Mouse (Mus musculus): Measurements from ENCODE around the gene Cyp2c68.
"Not testable (repeated sequence)": the region's sequence is repeated elsewhere in the genome, so short reads cannot be mapped to it uniquely, and the experiment has no call there.

Cyp2c68 gene

DNA sequence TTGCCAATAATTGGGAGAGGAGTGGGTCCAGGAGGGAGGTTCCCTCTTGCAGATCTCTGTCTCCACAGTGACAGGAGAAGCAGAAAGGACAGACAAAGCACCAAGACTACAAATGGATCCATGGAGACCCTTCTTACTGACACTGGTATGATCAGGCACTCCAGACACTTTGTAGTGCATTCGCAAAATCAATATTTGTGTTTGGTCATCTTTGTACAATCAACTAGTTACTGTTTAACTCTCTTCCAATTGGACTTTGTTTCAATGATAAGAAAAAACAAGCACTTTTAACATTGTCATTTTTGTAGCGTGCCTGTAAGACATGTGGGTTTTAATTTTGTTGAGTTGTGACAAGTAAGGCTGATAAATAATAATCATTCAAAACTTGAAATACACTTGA lies at the start of gene Cyp2c68:
Gene Cyp2c68, minus strand, starts transcription at position 135 of the 400 bp plus-strand sequence.
- no peak for DNase-seq (ENCODE audit: low spot score)

DNA sequence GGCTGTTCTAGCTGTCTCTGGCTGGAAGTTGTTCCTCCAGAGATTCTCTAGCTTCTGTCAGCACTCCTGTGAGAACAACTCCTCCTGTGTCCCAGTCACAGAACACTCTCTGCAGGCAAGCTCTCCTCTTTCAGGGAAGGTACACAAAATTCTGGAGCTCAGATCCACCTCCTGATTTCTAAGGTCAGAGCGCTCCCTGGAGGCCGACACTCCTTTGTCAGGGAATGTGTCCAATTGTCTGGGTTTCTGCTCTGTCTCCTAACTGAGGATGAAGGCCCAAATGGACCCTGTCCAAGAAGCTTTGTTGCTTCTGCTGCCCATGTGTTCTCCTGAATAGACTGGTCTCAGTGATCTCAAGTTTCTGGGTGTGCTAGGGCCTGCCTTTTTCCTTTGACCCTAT lies 44.6 kb upstream of the Cyp2c68 start:
- not testable (repeated sequence) for DNase-seq (ENCODE audit: low spot score)

DNA sequence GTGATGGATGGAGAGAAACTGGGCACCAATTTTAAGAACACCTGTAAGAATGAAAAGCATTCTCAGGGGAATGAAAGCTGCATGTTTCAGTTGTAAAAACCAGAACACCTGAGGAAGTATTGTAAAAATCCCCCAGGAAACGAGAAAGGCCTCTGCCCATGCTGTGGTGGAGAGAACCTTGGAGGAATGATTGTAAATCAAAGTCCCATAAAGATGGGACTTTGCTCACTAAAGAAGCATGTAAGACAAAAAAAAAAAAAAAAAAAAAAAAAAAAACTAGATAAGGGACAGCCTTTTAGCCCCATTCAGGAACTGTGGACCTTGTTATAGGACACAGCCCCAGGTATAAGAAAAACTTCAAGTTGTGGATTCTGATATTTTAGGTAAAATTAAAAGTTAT lies 4.5 kb upstream of the Cyp2c68 start:
- DNase-seq (ENCODE audit: low spot score), result no peak

DNA sequence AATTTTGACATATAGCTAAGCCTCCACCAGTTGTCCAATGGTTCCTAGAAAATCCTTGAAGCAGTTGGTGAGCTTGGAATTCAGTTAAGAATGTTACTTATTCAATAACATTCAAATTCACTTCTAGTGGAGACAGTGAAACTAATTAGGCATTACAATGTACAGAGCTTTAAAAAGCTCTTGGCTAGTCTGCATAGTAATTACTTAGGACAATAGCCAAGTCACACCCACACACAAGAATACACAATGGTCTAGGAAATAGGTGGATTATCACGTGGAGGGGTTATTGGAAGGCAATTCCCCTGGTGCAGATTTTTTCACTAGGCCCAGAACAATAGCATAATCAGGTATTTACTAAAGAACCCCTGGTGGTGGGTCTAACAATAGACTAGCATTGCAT lies 3.5 kb upstream of the Cyp2c68 start:
- not testable (repeated sequence) for DNase-seq (ENCODE audit: low spot score)

DNA sequence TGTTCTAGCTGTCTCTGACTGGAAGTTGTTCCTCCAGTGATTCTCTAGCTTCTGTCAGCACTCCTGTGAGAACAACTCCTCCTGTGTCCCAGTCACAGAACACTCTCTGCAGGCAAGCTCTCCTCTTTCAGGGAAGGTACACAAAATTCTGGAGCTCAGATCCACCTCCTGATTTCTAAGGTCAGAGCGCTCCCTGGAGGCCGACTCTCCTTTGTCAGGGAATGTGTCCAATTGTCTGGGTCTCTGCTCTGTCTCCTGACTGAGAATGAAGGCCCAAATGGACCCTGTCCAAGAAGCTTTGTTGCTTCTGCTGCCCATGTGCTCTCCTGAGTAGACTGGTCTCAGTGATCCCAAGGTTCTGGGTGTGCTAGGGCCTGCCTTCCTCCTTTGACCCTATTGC lies 29.7 kb downstream of the Cyp2c68 start:
- not testable (repeated sequence) for DNase-seq (ENCODE audit: low spot score)

DNA sequence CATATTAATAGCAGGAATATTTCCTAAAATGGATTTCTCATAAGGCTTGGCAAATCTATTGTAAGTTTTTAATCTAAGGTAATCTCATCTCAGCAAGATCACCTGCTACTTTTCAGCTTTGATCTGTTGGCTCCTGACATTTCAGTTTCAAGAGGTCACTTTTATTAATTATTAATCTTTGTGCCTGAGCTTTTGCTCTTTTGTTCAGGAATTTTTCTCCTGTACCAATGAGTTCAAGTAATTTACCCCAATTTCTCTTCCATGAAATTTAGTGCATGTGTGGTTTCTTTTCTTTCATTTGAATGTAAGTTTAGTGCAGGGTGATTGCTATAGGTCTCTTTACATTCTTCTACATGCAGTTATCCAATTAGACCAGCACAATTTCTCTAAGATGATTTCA lies 75.2 kb downstream of the Cyp2c68 start:
- DNase-seq (ENCODE audit: low spot score), result not testable (repeated sequence)

DNA sequence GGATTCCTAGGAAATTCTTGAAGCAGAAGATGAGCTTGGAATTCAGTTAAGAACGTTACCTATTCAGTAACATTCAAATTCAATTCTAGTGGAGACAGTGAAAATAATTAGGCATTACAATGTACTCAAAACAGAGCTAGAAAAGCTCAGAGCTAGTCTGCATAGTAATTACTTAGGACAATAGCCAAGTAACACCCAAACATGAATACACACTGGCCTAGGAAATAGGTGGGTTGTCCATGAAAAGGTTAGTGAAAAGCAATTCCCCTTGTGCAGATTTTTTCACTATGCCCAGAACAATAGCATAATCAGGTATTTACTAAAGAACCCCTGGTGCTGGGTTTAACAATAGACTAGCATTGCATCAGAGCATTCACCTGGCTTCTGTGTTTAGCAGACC lies 88.5 kb downstream of the Cyp2c68 start:
- no peak for DNase-seq (ENCODE audit: low spot score)

DNA sequence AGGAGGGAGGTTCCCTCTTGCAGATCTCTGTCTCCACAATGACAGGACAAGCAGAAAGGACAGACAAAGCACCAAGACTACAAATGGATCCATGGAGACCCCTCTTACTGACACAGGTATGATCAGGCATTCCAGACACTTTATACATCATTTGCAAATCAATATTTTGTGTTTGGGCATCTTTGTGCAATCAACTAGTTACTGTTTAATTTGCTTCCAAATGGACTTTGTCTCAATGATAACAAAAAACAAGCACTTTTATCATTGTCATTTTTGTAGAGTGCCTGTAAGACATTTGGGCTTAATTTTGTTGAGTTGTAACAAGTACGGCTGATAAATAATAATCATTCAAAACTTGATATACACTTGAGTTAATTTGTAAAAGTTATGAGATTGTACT lies 91.9 kb downstream of the Cyp2c68 start, which contains the start of gene Cyp2c67:
Gene Cyp2c67, minus strand, starts transcription at position 114 of the 400 bp plus-strand sequence.
- DNase-seq (ENCODE audit: low spot score), result no peak

DNA sequence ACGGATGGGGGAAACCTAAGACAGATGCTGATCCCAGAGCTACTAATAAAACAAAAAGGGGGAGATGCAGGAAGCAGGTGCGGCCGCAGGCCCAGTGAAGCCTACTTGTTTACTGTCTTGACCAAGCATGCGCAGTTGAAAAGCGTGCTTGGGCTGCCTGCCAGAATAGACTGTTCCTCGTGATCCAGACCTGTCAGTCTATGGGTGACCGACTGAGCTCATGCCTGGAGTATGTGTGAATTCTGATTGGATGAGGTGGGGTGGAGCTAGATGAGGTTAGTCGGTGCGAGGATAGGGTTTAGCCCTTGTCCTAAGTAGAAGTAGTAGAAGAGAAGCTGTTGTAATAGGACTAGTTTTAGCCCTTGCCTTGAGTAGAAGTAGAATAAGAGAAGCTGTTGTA lies 93.3 kb downstream of the Cyp2c68 start:
- DNase-seq (ENCODE audit: low spot score), result no peak

DNA sequence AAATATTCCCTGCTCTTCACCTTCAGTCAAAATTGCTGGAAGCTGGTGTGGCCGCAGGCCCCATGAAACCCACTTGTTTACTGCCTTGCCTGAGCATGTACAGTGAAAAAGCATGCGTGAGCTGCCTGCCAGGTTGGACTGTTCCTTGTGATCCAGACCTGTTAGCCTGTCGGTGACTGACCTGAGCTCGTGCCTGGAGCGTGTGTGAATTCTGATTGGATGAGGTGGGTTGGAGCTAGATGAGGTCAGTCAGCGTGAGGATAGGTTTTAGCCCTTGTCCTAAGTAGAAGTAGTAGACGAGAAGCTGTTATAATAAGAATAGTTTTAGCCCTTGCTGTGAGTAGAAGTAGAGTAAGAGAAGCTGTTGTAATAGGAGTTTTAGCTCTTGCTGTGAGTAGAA lies 96.3 kb downstream of the Cyp2c68 start:
- not testable (repeated sequence) for DNase-seq (ENCODE audit: low spot score)
